Mouse (Mus musculus) lung, postnatal 0 days (tissue): ENCODE measurements around the gene Zfp871. TPM values are rescaled to one million over a fixed set of nuclear protein-coding genes. Genes with fewer than 3 reads are reported as not detected.
"Not testable (repeated sequence)": the region's sequence is repeated elsewhere in the genome, so short reads cannot be mapped to it uniquely, and the experiment has no call there.

Source experiments
- ATAC-seq: fragments of 200-750 bp; cut with Nextera tagmentation; 2 replicates; pipeline ENCODE4 v1.8.0; 2017; ENCODE audit warnings: moderate library complexity
- DNase-seq: peaks from one replicate; pipeline ENCODE4 v3.0.0-alpha.2; 2016; ENCODE audit warnings: low spot score
- H3K27ac ChIP-seq: fragments of 300-500 bp; sonication (generic); 2 replicates; pipeline ENCODE4 v1.5.1; 2014; ENCODE audit warnings: antibody characterized with exemption, mild to moderate bottlenecking, low read length, mixed read lengths
- H3K27me3 ChIP-seq: fragments of 300-500 bp; sonication (generic); replicated peaks from 2 replicates; pipeline ENCODE4 v1.6.1; 2014; ENCODE audit warnings: low read length, mixed read lengths; ENCODE audit not compliant: insufficient read depth
- H3K36me3 ChIP-seq: fragments of 300-500 bp; sonication (generic); 2 replicates; pipeline ENCODE4 v1.6.1; 2014; ENCODE audit warnings: low read length, mixed read lengths; ENCODE audit not compliant: insufficient read depth
- H3K4me1 ChIP-seq: fragments of 300-500 bp; sonication (generic); 2 replicates; pipeline ENCODE4 v1.6.1; 2014; ENCODE audit warnings: antibody characterized with exemption, low read depth, low read length, mixed read lengths; ENCODE audit not compliant: insufficient read depth
- H3K4me2 ChIP-seq: fragments of 300-500 bp; sonication (generic); replicated peaks from 2 replicates; pipeline ENCODE4 v1.6.1; 2014; ENCODE audit warnings: low read depth, mild to moderate bottlenecking, low read length, moderate library complexity, mixed read lengths
- H3K4me3 ChIP-seq: fragments of 300-500 bp; sonication (generic); 2 replicates; pipeline ENCODE4 v1.5.1; 2014; ENCODE audit warnings: low read depth, low read length
- H3K9ac ChIP-seq: fragments of 300-500 bp; sonication (generic); replicated peaks from 2 replicates; pipeline ENCODE4 v1.6.1; 2014; ENCODE audit warnings: low read depth, mild to moderate bottlenecking
- H3K9me3 ChIP-seq: fragments of 300-500 bp; sonication (generic); 2 replicates; pipeline ENCODE4 v1.6.1; 2016; ENCODE audit warnings: low read length, mixed read lengths
- CTCF ChIP-seq: IDR thresholded peaks from 2 replicates; pipeline ENCODE4 v1.5.1; 2016; ENCODE audit warnings: antibody characterized with exemption, mild to moderate bottlenecking
- EP300 ChIP-seq: IDR thresholded peaks from 2 replicates; pipeline ENCODE4 v1.6.1; 2016; ENCODE audit warnings: antibody characterized with exemption, mild to moderate bottlenecking, control low read depth
- WGBS: fragments of 180-500 bp; shearing (Covaris S2); extraction: QIAGEN DNeasy Blood & Tissue Kit; methylation state at CpG from one replicate; pipeline ENCODE4 v1.1.7; 2014; 5-methylcytosine and 5-hydroxymethylcytosine counted together
- polyA plus RNA-seq: library from polyadenylated mRNA; unstranded; fragments of >200 nt; fragmentation: Nextera tagmentation; extraction: Ambion mirVana; gene quantifications from 2 replicates; pipeline ENCODE4 v1.2.1, GENCODE M21; 2015

Zfp871 gene
- polyA plus RNA-seq, 1 experiment from 2014 or later = 18.9 TPM

DNA sequence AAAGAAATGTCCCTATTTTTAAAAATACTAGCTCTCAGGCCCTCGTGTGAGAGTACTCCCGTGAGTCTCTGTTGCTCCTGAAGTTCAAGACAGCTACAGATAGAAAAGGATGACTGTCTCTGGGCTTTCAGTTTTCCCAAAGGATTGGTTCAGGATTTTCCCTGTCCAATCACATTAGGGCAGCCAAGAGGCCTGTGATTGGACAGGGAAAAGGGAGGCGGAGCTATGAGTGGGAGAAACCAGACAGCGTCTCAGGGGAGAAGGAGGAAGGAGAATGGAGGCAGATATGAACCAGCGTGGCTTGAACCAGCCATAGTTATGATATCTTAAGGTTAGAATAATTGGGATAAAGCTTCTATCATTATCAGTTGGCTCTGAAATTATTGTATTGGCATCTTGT, 37.5 kb downstream of the Zfp871 start:
- no peaks in the 10 kb centered on the region for H3K27me3 ChIP-seq
- TF ChIP-seq EP300 (no peak), CTCF (no peak)
- no peak overlapping the region for H3K27ac ChIP-seq
- DNase-seq (no peak), ATAC-seq (no peak)
- no peaks in the 10 kb centered on the region for H3K36me3 ChIP-seq
- no peaks in the 10 kb centered on the region for H3K4me1 ChIP-seq
- no peak overlapping the region for H3K9ac ChIP-seq
- 41% methylated on average over 5 of the region's 5 CpGs for whole genome bisulfite sequencing
- H3K4me3 ChIP-seq = no peak overlapping the region
- H3K4me2 ChIP-seq = no peak overlapping the region
- H3K9me3 ChIP-seq = no peaks in the 10 kb centered on the region

DNA sequence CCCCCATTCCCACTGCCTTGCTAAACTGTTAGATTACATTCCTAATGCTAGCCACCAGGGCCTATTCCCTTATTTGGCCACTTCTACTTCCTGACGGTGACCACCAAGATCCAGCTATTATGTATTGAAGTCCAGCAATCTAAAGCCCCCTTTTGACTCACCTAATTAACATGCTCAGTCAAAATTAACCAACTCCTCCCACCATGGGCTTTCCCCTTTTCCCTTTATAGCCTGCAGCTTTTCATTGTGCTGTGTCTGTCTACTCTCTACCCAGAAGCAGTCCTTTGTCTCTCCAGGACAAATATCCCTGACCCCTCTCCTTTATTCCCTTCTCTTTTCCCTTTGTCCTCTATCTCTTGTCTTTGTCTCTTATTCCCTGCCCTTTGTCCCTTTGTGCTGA, 47.0 kb downstream of the Zfp871 start:
- H3K9me3 ChIP-seq = no peaks in the 10 kb centered on the region
- no peak overlapping the region for H3K4me3 ChIP-seq
- H3K27ac ChIP-seq = no peak overlapping the region
- no peaks in the 10 kb centered on the region for H3K36me3 ChIP-seq
- ATAC-seq (no peak), DNase-seq (no peak)
- H3K4me2 ChIP-seq = no peak overlapping the region
- no peaks in the 10 kb centered on the region for H3K4me1 ChIP-seq
- H3K9ac ChIP-seq = no peak overlapping the region
- no peak for TF ChIP-seq CTCF
- TF ChIP-seq EP300 = no peak
- H3K27me3 ChIP-seq = no peaks in the 10 kb centered on the region
- WGBS = 39% methylated on average over 1 of the region's 1 CpGs

DNA sequence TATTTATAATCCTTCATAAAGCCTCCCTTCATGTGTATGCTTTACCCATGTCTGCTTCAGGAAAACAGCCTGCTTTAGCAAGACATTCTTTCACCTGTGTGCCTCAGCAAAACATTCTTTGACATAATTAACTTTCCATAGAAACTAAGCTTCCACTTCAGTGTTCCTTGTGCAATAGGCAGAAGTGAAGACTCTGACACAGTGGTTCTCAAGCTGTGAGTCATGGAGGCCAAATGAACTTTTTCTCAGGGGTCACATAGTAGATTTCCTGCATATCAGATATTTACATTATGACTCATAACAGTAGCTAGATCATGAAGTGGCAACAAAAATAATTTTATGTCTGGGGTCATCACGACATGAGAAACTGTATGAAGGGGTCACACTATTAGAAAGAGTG, 49.7 kb downstream of the Zfp871 start:
- H3K9me3 ChIP-seq = no peaks in the 10 kb centered on the region

DNA sequence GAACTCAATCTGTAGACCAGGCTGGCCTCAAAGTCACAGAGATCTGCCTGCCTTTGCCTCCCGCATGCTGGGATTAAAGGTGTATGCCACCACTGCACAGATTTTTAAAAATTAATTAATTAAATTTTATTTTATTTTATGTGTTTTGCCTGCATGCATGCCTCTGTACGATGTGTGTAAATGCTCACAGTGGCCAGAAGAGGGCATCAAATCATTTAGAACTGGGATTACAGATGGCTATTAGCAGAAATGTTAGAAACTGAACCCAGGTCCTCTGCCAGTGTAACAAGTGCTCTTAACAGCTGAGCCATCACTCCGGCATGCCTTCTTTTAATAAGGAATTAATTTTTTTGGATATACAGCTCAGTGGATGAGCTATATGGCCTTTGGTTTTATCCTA, 59.1 kb downstream of the Zfp871 start:
- 75% methylated on average over 3 of the region's 3 CpGs for WGBS
- no peak overlapping the region for H3K27ac ChIP-seq
- no peaks in the 10 kb centered on the region for H3K4me1 ChIP-seq
- no peak overlapping the region for H3K4me2 ChIP-seq
- no peak for TF ChIP-seq EP300
- peak; percentile 47 for TF ChIP-seq CTCF
- no peaks in the 10 kb centered on the region for H3K9me3 ChIP-seq
- no peaks in the 10 kb centered on the region for H3K36me3 ChIP-seq
- no peak for ATAC-seq
- DNase-seq = no peak
- no peak overlapping the region for H3K4me3 ChIP-seq
- H3K27me3 ChIP-seq = no peaks in the 10 kb centered on the region
- no peak overlapping the region for H3K9ac ChIP-seq

More for the DNA sequence above, 49.7 kb downstream of the Zfp871 start:
- H3K27me3 ChIP-seq = no peaks in the 10 kb centered on the region
- ATAC-seq = no peak
- WGBS = 82% methylated on average over 1 of the region's 1 CpGs
- DNase-seq = peak; percentile 15
- no peak overlapping the region for H3K4me2 ChIP-seq
- TF ChIP-seq EP300 (no peak), CTCF (no peak)
- no peak overlapping the region for H3K4me3 ChIP-seq
- H3K9ac ChIP-seq = no peak overlapping the region
- no peaks in the 10 kb centered on the region for H3K36me3 ChIP-seq
- H3K27ac ChIP-seq = no peak overlapping the region
- no peaks in the 10 kb centered on the region for H3K4me1 ChIP-seq

DNA sequence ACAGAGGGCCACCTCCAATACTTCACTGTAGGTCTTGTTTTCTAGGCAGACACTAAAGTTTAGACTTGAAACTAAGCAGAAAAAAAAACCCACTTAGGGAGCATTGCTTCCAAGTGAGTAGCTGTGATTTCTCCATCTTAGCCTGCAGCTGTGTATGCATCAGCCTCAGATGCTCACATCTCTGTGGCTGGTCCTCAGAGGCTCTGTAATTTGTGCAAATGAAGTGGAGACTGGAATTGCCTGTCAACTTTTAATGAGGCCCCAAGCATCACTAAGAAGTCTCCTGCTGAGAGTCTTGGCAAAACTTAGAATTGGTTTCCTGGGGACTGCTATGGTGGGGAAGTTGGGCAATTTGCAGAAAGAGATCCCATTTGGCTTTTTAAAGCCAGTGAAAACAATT, 61.7 kb downstream of the Zfp871 start:
- not testable (repeated sequence) for H3K9ac ChIP-seq, H3K9me3 ChIP-seq, H3K4me3 ChIP-seq, DNase-seq, H3K27ac ChIP-seq, ATAC-seq, H3K27me3 ChIP-seq, H3K4me2 ChIP-seq, H3K4me1 ChIP-seq, H3K36me3 ChIP-seq

DNA sequence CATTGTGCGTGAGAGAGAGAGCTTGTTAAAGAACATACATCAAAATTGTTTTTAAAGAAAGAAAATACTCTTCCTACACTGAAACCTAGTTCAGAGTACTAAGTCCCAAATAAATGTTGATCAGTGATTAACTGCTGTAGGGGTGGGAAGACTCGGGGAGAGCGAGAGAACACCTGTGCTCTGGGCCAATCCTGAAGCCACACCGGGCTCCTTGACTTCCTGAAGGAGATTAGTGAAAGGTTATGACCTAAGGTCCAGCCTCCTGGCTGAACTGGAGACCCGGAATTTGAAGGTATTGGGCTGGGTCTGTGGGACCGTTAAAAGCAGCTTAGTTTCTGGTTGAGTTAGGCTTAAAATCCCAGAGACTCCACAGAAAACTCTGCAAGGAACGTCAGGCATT, 65.3 kb downstream of the Zfp871 start:
- no peak overlapping the region for H3K27ac ChIP-seq
- ATAC-seq = no peak
- no peaks in the 10 kb centered on the region for H3K36me3 ChIP-seq
- H3K9ac ChIP-seq = no peak overlapping the region
- no peak for TF ChIP-seq EP300
- H3K27me3 ChIP-seq = no peaks in the 10 kb centered on the region
- H3K4me3 ChIP-seq = no peak overlapping the region
- WGBS = 82% methylated on average over 7 of the region's 7 CpGs
- H3K4me2 ChIP-seq = no peak overlapping the region
- no peak for DNase-seq
- H3K9me3 ChIP-seq = no peaks in the 10 kb centered on the region
- no peaks in the 10 kb centered on the region for H3K4me1 ChIP-seq

DNA sequence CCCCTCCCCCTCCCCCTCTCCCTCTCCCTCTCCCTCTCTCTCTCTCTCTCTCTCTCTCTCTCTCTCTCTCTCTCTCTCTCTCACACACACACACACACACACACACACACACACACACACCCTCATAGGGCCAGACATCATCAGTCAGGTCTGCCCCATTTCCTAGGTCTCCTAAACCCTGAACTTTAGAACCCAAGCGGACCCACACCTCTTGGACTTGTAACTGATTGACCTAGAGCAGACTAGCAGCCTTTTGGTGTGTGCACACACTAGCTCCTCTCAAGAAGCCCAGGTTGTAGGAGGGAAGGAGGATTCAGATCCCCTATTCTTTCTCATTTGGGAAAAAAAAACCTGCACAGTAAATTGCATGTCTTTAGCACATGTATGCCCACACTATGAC, 65.9 kb downstream of the Zfp871 start:
- H3K36me3 ChIP-seq, H3K4me2 ChIP-seq, H3K27me3 ChIP-seq, H3K4me3 ChIP-seq, DNase-seq, H3K4me1 ChIP-seq, H3K9me3 ChIP-seq, H3K9ac ChIP-seq, H3K27ac ChIP-seq, ATAC-seq: not testable (repeated sequence)
- WGBS = 74% methylated on average over 1 of the region's 1 CpGs

Other genes with a start within 250 kb of the Zfp871 start
- not detected in 2 replicates for gene Cyp4f37, start 167.0 kb downstream of the Zfp871 start, polyA plus RNA-seq
- not detected in 2 replicates for gene Cyp4f40, start 129.4 kb downstream of the Zfp871 start, polyA plus RNA-seq
- gene Cyp4f15, start 102.7 kb downstream of the Zfp871 start, polyA plus RNA-seq = 0.33 and 0.39 TPM in 2 replicates
- 0.29 and 0.45 TPM in 2 replicates for gene Zfp811, start 21.6 kb upstream of the Zfp871 start, polyA plus RNA-seq
- gene Zfp799, start 42.0 kb upstream of the Zfp871 start, polyA plus RNA-seq = 4.6 and 5.6 TPM in 2 replicates
- gene Zfp870, start 103.4 kb upstream of the Zfp871 start, polyA plus RNA-seq = 3.9 and 4.9 TPM in 2 replicates
- not detected in 2 replicates for gene Cyp4f14, start 129.1 kb upstream of the Zfp871 start, polyA plus RNA-seq
- 20.8 and 22.0 TPM in 2 replicates for gene Cyp4f13, start 159.1 kb upstream of the Zfp871 start, polyA plus RNA-seq
- gene Zfp472, start 177.5 kb upstream of the Zfp871 start, polyA plus RNA-seq = 7.6 and 7.8 TPM in 2 replicates
- gene Zfp952, start 204.8 kb upstream of the Zfp871 start, polyA plus RNA-seq = 7.3 and 8.4 TPM in 2 replicates
- 6.9 and 7.6 TPM in 2 replicates for gene Zfp763, start 245.1 kb upstream of the Zfp871 start, polyA plus RNA-seq